Mouse (Mus musculus) embryo, embryonic 11.5 days (tissue): ENCODE results near the gene Spata7.
"Not testable (repeated sequence)": the region's sequence is repeated elsewhere in the genome, so short reads cannot be mapped to it uniquely, and the experiment has no call there.

ENCODE experiments used
- DNase-seq: peaks from one replicate; pipeline ENCODE4 v3.0.0-alpha.2; 2012; ENCODE audit warnings: low read depth, low spot score

The Spata7 gene

GRCm38 (mm10) chr12:98627392-98628259 lies at the start of gene Spata7:
Gene Spata7 (plus strand): TSS chr12:98628157.
- DNase-seq, result peak; percentile 87

- no peak for DNase-seq
Observed at GRCm38 (mm10) chr12:98585302-98585701, 42.7 kb upstream of the Spata7 start.

GRCm38 (mm10) chr12:98588573-98588972 lies 39.4 kb upstream of the Spata7 start:
- no peak for DNase-seq

GRCm38 (mm10) chr12:98591016-98591415 lies 36.9 kb upstream of the Spata7 start:
- no peak for DNase-seq

DNA sequence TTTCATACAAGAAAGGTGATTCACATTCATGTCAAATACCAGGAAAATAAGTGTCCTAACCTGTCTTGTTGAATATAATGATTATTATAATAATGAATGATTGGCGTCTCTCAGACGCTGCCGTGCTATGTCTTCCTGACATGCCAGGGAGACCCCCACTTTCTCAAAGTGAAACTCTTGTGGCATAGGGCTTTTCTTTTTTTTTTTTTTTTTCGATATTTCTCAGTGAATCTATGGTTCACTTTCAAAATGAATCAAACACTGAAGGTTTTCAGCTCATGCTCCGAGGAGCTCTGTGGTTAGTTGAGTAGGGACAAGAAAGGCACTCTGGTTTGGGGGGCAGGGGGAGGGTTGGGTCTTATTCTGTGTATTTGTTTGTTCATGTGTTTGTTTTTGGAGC lies 27.1 kb upstream of the Spata7 start:
- no peak for DNase-seq

DNA sequence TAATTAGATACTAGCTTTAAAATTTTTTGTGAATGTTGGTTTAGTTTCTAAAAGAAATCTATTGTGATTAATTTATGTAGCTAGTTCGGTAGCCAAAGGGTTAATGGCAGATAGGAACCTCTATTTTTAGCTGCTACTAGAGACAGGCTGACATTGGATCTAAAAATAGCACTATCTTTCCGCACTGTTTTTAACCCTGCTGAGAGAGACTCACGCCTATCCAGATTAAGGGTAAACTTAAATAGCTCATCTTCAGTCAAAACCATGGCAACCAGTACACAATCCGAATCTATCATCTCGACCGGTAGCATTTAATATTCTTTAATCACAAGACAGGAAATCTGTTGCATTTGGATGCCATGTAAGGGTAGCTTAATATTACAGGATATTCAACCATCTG lies 25.8 kb upstream of the Spata7 start:
- no peak for DNase-seq

GRCm38 (mm10) chr12:98605264-98605663 lies 22.7 kb upstream of the Spata7 start:
- DNase-seq, result no peak

DNA sequence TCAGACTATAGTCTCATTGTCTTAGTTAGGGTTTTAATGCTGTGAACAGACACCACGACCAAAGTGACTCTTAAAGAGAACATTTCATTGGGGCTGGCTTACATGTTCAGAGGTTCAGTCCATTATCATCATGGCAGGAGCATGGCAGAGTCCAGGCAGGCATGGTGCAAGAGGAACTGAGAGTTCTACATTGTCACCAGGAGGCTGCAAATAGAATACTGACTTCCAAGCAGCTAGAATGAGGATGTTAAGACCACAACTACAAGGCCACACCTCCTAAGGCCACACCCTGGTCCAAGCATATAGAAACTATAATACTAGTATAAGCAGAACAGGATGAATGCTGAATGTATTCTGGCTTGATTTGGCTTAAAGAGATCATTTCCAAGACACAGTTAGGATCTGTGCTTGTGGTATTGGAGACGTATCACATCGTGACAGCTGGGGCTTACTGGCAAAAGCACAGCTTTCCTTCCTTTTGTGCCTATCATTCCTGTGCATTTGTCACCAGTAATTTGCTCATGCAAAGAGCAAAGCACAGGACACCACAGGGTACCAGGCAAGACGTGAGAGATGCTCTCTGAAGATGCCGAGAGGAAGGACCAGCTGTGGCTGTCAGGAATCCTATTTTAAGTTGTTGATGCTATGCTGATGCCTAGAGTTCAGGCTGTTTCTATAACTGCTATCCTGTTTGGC lies 21.2 kb upstream of the Spata7 start:
- no peak for DNase-seq

DNA sequence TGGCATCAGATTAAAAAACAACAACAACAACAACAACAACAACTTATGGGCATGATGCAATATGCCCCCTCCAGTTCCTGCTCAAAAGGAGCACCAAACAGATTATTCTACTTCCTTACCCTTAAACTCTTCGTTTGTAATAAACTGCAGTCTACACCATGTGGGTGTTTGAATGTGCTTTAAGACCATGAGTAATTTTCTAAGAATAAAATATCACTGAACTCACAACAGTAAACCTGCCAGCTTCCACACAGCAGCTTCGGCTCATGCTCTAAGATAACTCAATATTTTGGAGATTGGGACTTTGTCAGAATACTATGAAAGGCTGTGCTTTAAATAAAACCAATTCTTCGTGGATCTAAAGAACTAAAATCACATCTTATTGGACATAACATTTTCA lies 17.6 kb upstream of the Spata7 start:
- no peak for DNase-seq

GRCm38 (mm10) chr12:98614910-98615508 lies 12.9 kb upstream of the Spata7 start:
- DNase-seq, result no peak

- no peak for DNase-seq
Observed at GRCm38 (mm10) chr12:98615746-98616145, 12.2 kb upstream of the Spata7 start.

DNA sequence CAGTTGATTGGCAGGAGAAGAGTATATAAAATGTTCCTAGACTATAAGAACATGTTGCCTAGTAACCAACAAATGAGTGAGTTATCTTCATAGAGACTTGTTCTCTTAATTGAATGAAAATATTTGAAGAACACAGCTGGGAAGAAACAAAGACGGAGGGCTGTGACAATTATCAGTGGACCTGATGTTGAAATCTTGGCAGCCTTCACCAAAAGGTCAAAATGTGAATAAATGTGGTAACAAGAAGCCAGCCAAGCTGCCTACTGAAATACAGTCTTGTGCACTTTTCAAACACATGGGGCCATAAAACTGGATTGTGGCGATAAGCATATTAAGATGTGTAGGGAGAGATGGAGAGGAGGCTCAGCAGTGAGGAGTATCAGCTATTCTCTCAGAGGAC lies 8.5 kb upstream of the Spata7 start:
- DNase-seq, result no peak

DNA sequence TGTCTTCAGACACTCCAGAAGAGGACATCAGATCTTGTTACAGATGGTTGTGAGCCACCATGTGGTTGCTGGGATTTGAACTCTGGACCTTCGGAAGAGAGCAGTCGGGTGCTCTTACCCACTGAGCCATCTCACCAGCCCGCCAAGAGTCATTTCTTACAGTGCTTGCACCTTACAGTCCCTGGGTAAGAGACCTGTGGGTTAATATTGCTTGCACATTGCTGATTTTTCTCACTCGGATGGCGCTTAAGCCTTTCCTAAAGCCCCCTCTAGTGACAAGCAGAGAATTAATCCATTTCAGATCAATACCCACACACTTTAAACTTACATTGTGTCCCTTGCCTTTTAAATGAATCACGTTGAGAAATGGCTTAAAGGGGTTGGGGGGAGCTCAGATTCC lies 7.0 kb upstream of the Spata7 start:
- DNase-seq, result not testable (repeated sequence)

- DNase-seq, result not testable (repeated sequence)
Observed at GRCm38 (mm10) chr12:98623266-98623665, 4.7 kb upstream of the Spata7 start.

DNA sequence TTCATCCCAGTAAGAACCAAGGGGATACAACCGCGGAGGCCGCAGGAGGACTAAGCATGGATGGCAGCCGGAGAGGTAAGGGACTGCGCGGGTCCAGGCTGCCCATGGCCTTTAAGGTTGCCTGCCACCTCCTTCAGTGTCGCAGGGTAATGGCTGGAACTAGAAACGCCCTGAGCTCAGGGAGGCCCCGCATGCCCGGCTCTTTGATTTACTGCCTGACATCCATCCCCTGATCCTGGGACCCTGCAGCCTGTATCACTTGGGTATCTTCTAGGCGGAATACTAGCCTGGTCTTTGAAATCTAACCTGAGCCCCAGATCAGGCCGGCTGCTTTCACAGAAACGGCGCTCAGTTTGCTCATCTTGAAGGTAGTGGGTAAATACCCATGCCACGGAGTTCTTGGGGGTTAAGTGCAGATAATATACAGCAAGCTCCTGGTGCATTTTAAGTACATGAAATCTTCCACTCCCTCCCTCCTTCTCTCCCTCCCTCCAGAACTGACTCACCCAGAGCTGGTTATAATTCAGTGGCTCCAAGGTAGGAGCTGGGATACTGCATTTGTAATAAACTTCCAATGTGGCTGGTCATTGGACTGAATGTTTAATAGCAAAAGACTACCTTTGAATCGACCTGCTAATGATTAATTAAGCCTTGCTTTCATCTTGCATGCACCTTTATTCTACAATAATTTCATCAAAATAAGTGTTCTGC lies 458 bp downstream of the Spata7 start:
- DNase-seq, result no peak

GRCm38 (mm10) chr12:98644852-98645251 lies 16.9 kb downstream of the Spata7 start:
- DNase-seq, result no peak

- DNase-seq, result no peak
Observed at GRCm38 (mm10) chr12:98656873-98657272, 28.9 kb downstream of the Spata7 start.

- DNase-seq, result no peak
Observed at GRCm38 (mm10) chr12:98662617-98663016, 34.7 kb downstream of the Spata7 start.

GRCm38 (mm10) chr12:98668132-98668814 lies 40.3 kb downstream of the Spata7 start:
- DNase-seq, result no peak

- no peak for DNase-seq
Observed at GRCm38 (mm10) chr12:98669086-98669485, 41.1 kb downstream of the Spata7 start.

GRCm38 (mm10) chr12:98669864-98670263 lies 41.9 kb downstream of the Spata7 start:
- DNase-seq, result no peak
